Mouse (Mus musculus) v-Abl transformed pro-B cells (cell line): ENCODE data around the gene Sult1a1.

ENCODE experiments used
- in situ Hi-C, 2 experiments: fragments of 400-800 bp; cut with MboI; formaldehyde crosslinking; loops; one replicate each; pipeline ENCODE4 v1.15.1; 2025; ENCODE audit not compliant: unreplicated experiment in 2 of 2

The Sult1a1 gene

GRCm38 (mm10) chr7:126676207-126676606 is at the start of gene Sult1a1:
Gene Sult1a1 (minus strand): TSS chr7:126676432.
- in situ Hi-C loops = no loop called here

GRCm38 (mm10) chr7:126725667-126726066 is 49.4 kb upstream of the Sult1a1 start:
- in situ Hi-C loops = no loop called here

- in situ Hi-C loops = no loop called here
Measured at GRCm38 (mm10) chr7:126725077-126725476, 48.8 kb upstream of the Sult1a1 start.

- in situ Hi-C loops = no loop called here
Measured at GRCm38 (mm10) chr7:126721635-126722034, 45.4 kb upstream of the Sult1a1 start.

GRCm38 (mm10) chr7:126718787-126719337 is 42.6 kb upstream of the Sult1a1 start:
- in situ Hi-C loops = no loop called here

- in situ Hi-C loops = no loop called here
Measured at GRCm38 (mm10) chr7:126717566-126717965, 41.3 kb upstream of the Sult1a1 start.

- in situ Hi-C loops = no loop called here
Measured at GRCm38 (mm10) chr7:126715679-126716078, 39.4 kb upstream of the Sult1a1 start.

GRCm38 (mm10) chr7:126711910-126712309 is 35.7 kb upstream of the Sult1a1 start:
- in situ Hi-C loops = no loop called here

GRCm38 (mm10) chr7:126710266-126710665 is 34.0 kb upstream of the Sult1a1 start:
- in situ Hi-C loops = no loop called here

- in situ Hi-C loops = loop anchor here in 1 of 2 experiments (5.0 kb wide), 1 partner anchor 44 kb away; no protein-coding TSS in a partner anchor
Measured at GRCm38 (mm10) chr7:126708175-126708952, 32.1 kb upstream of the Sult1a1 start.

- in situ Hi-C loops = loop anchor here in 1 of 2 experiments (5.0 kb wide), 1 partner anchor 45 kb away; no protein-coding TSS in a partner anchor
Measured at GRCm38 (mm10) chr7:126707442-126708174, 31.4 kb upstream of the Sult1a1 start, which contains the start of gene Coro1a. Gene Coro1a (minus strand): TSS chr7:126707787.

- in situ Hi-C loops = loop anchor here (5.0 kb wide), 2 partner anchors 58 to 73 kb away; partner anchors contain the start of gene Ypel3 (in 1 of the 2)
Measured at GRCm38 (mm10) chr7:126704121-126704980, 28.1 kb upstream of the Sult1a1 start.

- in situ Hi-C loops = loop anchor here (5.0 kb wide), 2 partner anchors 59 to 74 kb away; partner anchors contain the start of gene Ypel3 (in 1 of the 2)
Measured at GRCm38 (mm10) chr7:126703757-126704077, 27.5 kb upstream of the Sult1a1 start.

- in situ Hi-C loops = loop anchor here (5.0 kb wide), 2 partner anchors 59 to 74 kb away; partner anchors contain the start of gene Ypel3 (in 1 of the 2)
Measured at GRCm38 (mm10) chr7:126702861-126703756, 26.9 kb upstream of the Sult1a1 start.

GRCm38 (mm10) chr7:126702358-126702757 is 26.1 kb upstream of the Sult1a1 start:
- in situ Hi-C loops = loop anchor here (5.0 kb wide), 2 partner anchors 60 to 75 kb away; partner anchors contain the start of gene Ypel3 (in 1 of the 2)

- in situ Hi-C loops = loop anchor here (5.0 kb wide), 2 partner anchors 61 to 76 kb away; partner anchors contain the start of gene Ypel3 (in 1 of the 2)
Measured at GRCm38 (mm10) chr7:126701559-126702357, 25.5 kb upstream of the Sult1a1 start.

- in situ Hi-C loops = loop anchor here (5.0 kb wide), 2 partner anchors 61 to 76 kb away; partner anchors contain the start of gene Ypel3 (in 1 of the 2)
Measured at GRCm38 (mm10) chr7:126701070-126701469, 24.8 kb upstream of the Sult1a1 start.
